Mouse (Mus musculus) retina, embryonic 14.5 days (tissue): ENCODE results near the gene Rpp30.

Experiments
- DNase-seq: peaks from one replicate; pipeline ENCODE4 v3.0.0-alpha.2; 2015; ENCODE audit warnings: low spot score

The Rpp30 gene

DNA sequence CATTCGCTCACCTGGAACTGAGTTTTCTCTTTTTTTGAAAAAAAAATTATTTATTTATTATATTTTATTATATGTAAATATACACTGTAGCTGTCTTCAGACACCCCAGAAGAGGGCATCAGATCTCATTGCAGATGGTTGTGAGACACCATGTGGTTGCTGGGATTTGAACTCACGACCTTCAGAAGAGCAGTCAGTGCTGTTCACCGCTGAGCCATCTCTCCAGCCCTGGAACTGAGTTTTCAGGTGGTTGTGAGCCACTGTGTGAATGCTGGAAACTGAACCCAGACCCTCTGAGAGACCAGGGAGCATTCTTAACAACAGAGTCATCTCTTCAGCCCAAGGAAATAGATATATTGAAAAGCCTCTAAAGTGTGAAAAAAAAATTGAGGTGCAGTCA is 44.9 kb downstream of the Rpp30 start:
- DNase-seq: no peak

DNA sequence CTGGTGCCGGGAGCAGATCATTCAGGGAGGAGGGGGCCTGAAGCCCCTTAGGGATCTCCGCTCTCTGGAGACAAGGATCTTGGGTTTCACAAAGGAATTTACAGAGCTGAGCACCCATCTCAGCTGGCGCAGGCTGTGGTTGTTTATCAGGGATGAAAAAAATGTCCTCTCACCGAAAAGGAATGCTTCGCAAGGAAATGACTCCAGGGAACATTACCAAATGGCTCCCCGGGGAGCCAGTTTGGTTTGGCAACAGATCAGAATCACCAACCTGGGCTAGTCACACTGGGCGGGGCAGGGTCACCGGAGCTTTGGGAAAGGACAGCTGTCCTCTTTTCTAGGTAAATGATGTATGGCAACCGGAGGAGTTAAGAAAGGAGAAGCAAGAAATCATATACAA is 45.7 kb downstream of the Rpp30 start:
- no peak for DNase-seq

DNA sequence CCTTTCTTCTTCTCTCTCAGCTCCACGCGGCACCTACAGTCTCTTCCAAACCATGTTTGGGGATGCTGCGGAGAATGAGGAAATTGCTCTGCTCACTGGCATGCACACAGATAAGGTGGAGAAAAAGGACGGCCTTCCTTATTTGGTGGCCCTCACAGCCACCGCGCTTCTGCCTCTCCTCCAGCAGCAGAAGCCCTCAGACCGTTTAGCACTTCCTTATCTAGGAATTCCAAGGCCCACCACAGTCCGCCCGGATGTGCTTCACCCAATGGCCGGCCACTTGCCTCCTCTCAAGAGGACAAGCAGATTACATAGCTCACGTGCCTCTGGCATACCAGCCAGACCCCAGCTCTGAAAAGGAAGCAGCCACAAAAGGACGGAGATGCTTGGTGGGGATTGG is 46.1 kb downstream of the Rpp30 start:
- DNase-seq: no peak

DNA sequence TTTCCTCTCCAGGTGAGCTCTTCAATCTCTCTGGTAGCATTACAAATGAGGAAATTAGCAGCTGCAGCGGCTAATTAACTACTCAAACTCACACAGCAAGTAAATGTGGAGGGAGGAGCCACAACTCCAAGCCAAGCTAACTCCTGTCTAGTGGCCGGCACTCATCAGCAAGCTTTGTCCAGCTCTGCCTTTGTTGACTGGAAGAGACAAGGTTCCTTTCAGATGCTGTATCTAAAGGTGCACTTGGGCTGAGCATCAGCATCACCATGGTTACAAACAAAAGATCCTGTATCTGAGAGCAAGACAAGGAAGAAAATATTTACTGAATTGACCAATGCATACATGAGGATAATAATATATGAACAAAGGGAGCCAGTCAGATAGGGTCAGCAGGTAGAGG is 46.7 kb downstream of the Rpp30 start:
- no peak for DNase-seq

DNA sequence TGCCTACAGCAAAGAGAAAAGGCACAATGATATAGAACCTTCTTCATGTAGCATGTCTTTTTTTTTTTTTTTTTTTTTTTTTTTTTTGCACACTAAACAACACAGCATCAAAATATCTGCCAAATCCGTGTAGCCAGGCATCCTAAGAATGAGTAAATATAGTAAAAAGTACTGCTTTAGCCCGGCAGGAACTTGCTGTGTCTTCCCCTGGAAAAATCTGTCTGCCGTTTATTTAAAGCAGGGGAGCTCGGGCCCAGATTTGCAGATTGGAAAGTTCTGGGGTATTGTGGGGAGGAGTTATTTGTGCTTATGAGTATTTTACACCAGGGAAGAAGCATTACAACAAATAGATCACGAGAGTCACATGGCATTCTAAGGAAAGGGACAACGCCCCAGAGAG is 48.5 kb downstream of the Rpp30 start:
- DNase-seq: no peak

DNA sequence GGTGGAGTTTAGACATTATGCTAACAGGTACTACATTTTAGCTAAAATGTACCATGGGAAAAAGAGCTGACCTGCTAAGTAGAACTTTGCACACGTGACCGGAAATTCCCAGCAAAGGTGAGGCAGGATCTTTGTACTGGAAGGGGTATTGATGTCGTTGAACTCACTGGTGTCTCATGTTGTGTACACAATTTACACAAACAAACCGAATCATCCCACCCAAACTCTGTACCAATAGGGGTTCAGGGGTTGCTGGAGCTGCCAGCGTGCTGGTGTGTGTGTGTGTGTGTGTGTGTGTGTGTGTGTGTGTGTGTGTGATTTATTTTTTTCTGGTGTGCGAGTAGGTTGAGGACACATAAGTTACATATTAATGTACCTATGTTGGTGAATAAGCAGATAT is 49.5 kb downstream of the Rpp30 start:
- no peak for DNase-seq

DNA sequence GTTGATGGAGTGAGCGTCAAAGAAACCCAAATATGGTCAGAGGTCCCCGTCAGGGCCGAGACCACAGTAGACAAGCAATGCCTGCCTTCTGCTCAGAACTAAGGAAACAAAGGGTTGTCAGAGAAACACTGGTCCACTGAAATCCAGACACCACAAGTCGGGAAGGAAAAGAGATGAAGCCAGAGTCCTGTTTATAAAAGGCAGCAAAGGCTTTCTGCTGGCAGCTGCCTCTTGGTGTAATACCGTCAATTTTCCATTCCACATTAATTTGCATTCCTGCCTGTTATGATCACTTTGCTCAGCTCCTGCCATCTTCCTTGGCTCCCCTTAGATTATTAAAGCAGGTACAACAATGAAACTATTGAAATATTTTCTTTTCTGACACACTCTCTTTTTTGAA is 50.2 kb downstream of the Rpp30 start:
- DNase-seq: no peak

DNA sequence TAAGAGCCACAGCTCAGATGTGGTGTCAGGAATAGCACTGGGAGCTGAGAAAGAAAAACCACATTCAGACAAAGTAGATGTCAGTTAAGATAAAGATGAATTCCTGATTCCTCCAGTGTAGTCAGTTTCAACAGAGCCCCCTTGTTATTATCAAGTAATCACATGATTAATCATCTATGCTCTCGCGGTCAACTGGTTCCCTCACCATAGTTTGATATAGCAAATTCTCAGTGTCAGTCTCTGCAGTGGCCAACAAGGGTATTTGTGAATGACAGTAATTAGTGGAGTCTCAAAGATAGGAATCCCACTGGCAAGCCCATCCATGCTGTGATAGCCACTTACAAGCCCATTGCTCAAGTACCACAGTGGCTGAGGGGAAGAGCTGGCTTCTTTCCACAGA is 60.1 kb downstream of the Rpp30 start:
- no peak for DNase-seq

DNA sequence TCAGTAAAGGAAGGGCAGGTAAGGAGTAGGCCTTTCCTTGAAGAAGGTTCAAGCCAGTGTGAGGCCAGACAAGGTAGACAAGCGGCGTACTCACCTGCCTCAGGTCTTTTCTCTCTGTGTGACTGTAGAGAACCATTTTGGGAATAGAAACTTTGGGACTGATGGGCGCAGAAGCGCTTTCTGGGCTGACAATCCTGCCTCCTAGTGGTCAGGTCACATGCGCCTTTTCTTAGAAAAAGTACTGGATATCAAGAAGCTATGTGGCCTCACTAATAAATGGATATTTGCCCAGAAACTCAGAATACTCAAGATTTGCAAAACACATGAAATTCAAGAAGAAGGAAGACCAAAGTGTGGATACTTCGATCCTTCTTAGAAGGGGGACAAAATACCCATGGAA is 65.1 kb downstream of the Rpp30 start:
- DNase-seq: no peak

DNA sequence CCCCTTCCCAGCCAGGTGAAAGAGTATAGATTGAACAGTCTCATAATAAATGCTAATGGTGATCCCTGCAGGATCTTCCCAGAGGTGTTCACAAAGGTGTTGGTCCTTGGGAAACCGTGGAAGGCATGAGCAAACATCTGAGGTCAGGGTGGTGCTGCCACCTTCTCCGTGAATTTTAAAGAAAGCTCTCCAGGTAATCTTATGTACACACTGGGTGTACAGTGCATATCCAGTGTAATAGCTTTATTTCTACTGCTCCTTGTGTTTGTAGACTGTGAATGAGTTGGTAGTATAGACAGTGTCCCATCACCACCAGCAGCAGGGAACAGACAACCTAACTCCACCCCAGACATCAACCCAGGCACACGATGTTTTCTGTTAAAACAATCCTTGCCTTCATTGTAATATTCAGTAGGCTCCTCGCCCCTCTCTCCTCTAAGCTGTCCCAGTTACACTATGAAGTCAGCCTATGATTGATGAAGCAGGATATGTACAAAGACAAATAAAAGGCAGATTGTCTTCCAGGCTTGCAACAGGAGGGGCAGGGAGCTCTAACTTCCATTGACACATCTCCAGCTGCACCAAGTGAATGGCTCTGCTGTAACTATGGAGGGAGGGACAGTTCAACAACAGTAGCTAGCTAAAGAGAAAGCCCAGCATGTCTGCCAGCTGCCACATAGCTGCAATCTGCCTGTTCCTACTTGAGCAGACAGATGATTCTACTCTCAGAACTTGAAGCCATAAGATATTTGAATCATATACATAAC is 66.9 kb downstream of the Rpp30 start:
- DNase-seq: no peak
